ENCODE assay signal across 8 mouse cellular contexts in the genomic region with DNA sequence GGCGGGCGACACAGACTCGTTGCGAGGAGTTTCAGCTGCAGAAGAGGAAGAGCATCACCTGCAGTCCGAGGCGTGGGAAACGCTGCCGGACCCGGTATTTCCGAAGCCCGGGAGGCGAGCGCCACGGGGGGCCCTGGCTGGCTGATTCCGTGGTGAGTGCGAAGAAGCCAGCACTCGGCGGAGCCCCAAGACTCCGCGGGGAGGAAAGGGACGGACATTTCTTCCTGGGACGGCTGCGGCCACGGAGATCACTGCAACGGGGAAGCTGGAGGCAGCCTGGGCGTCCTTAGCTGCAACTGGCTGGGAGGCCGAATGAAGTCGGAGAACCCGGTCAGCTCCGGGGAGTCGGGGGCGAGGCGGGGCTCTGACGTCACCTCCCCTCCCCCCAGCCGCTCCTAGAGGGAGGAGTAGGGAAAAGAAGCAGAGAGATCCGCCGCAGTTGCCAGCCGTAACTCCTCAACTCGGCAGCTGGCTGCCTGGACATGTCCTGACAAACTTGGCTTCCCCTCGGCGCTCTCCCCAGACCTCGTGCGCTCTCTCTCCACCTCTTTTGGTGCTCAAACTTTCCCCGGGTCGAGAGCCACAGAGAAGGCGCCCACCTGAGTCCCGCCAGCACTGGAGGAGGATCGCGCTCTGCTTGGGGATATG. TPM values are rescaled to one million over a fixed set of nuclear protein-coding genes. Genes with fewer than 3 reads are reported as not detected.
A peak's percentile ranks its signal among the peaks of the same experiment; 100 is the strongest.
DNase-seq lines count a peak whose midpoint lies in the region; ATAC-seq and TF ChIP-seq lines count a peak whose summit lies in the region.

TSS of gene Fat1 (plus strand) at position 598 of the 648 bp plus-strand sequence.

- peaks cover 23% of the 10 kb centered on the region for H3K27me3 ChIP-seq in E14TG2a.4 (ENCODE audit: insufficient read depth, low read length)
- H3K27me3 ChIP-seq in forebrain, embryonic 13.5 days, result no peaks in the 10 kb centered on the region
- H3K27me3 ChIP-seq in heart, embryonic 14.5 days (ENCODE audit: control insufficient read depth, insufficient read depth, low read length), result no peaks in the 10 kb centered on the region
- H3K27me3 ChIP-seq in liver, embryonic 13.5 days, result peaks cover 67% of the 10 kb centered on the region
- H3K27me3 ChIP-seq in neural tube, embryonic 15.5 days (replicated peaks), result no peaks in the 10 kb centered on the region

- H3K4me2 ChIP-seq in forebrain, embryonic 13.5 days, result peak within 1 kb of the TSS; percentile 85
- H3K4me2 ChIP-seq in heart, embryonic 14.5 days (ENCODE audit: low read length), result peak within 1 kb of the TSS; percentile 90
- peak within 1 kb of the TSS; percentile 61 for H3K4me2 ChIP-seq in liver, embryonic 13.5 days
- H3K4me2 ChIP-seq in neural tube, embryonic 15.5 days, result peak within 1 kb of the TSS; percentile 95

- peak within 1 kb of the TSS; percentile 70 for H3K9ac ChIP-seq in forebrain, embryonic 13.5 days
- peak within 1 kb of the TSS; percentile 89 for H3K9ac ChIP-seq in heart, embryonic 14.5 days (ENCODE audit: low read length)
- 0 out of 2 replicates have a peak within 1 kb of the TSS, but pooled peaks have one; percentile 6 for H3K9ac ChIP-seq in liver, embryonic 13.5 days
- peak within 1 kb of the TSS; percentile 64 for H3K9ac ChIP-seq in neural tube, embryonic 15.5 days (replicated peaks)

- peaks cover 34% of the 10 kb centered on the region for H3K4me1 ChIP-seq in E14TG2a.4 (replicated peaks; ENCODE audit: low read depth, low read length)
- H3K4me1 ChIP-seq in brown adipose tissue, adult 24 weeks (ENCODE audit: control insufficient read depth, insufficient read depth, insufficient read length, low read length), result no peaks in the 10 kb centered on the region; the same call in 1 of the 2 replicates
- peaks cover 20% of the 10 kb centered on the region for H3K4me1 ChIP-seq in forebrain, embryonic 13.5 days
- H3K4me1 ChIP-seq in heart, embryonic 14.5 days (ENCODE audit: control insufficient read depth in 2 of 2, insufficient read depth in 2 of 2, low read length in 2 of 2), result peaks cover 0 to 15% of the 10 kb centered on the region in 2 experiments; a peak in 2 of 4 replicates
- H3K4me1 ChIP-seq in liver, embryonic 13.5 days (replicated peaks), result no peaks in the 10 kb centered on the region
- peaks cover 12% of the 10 kb centered on the region for H3K4me1 ChIP-seq in neural tube, embryonic 15.5 days

- H3K4me3 ChIP-seq in E14TG2a.4 (replicated peaks; ENCODE audit: low read length), result peak within 1 kb of the TSS; percentile 91
- peak within 1 kb of the TSS; percentile 71 for H3K4me3 ChIP-seq in brown adipose tissue, adult 24 weeks (ENCODE audit: insufficient read depth, low read depth, low read length)
- H3K4me3 ChIP-seq in forebrain, embryonic 13.5 days, result peak within 1 kb of the TSS; percentile 78
- H3K4me3 ChIP-seq in heart, embryonic 14.5 days (ENCODE audit: control insufficient read depth in 1 of 2, insufficient read depth in 1 of 2, low read depth in 1 of 2, low read length in 2 of 2), result peak within 1 kb of the TSS; percentile 73 to 80
- peak within 1 kb of the TSS; percentile 58 for H3K4me3 ChIP-seq in liver, embryonic 13.5 days (replicated peaks)
- H3K4me3 ChIP-seq in neural tube, embryonic 15.5 days (replicated peaks), result peak within 1 kb of the TSS; percentile 81

- peak; percentile 60 for ATAC-seq in forebrain, embryonic 13.5 days
- ATAC-seq in heart, embryonic 14.5 days (ENCODE audit: insufficient number of reproducible peaks, insufficient read depth, low FRiP score, low read depth), result peak; percentile 64
- no peak for ATAC-seq in liver, embryonic 13.5 days (ENCODE audit: low read depth)
- ATAC-seq in neural tube, embryonic 15.5 days (ENCODE audit: low FRiP score), result peak; percentile 72

- peaks cover 15% of the 10 kb centered on the region for H3K9me3 ChIP-seq in E14TG2a.4 (ENCODE audit: low read length)
- no peaks in the 10 kb centered on the region for H3K9me3 ChIP-seq in forebrain, embryonic 13.5 days (replicated peaks)
- no peaks in the 10 kb centered on the region for H3K9me3 ChIP-seq in heart, embryonic 14.5 days (ENCODE audit: control insufficient read depth, low read length)
- no peaks in the 10 kb centered on the region for H3K9me3 ChIP-seq in liver, embryonic 13.5 days (replicated peaks)
- H3K9me3 ChIP-seq in neural tube, embryonic 15.5 days (replicated peaks), result no peaks in the 10 kb centered on the region

- H3K27ac ChIP-seq in brown adipose tissue, adult 24 weeks (replicated peaks; ENCODE audit: low read depth, low read length), result peak within 1 kb of the TSS; percentile 55
- peak within 1 kb of the TSS; percentile 68 for H3K27ac ChIP-seq in forebrain, embryonic 13.5 days
- peak within 1 kb of the TSS; percentile 93 to 94 for H3K27ac ChIP-seq in heart, embryonic 14.5 days (replicated peaks in 1 of 2; ENCODE audit: control insufficient read depth in 1 of 2, insufficient read depth in 1 of 2, low read depth in 2 of 2, low read length in 2 of 2)
- no peak within 1 kb of the TSS for H3K27ac ChIP-seq in liver, embryonic 13.5 days
- peak within 1 kb of the TSS; percentile 88 for H3K27ac ChIP-seq in neural tube, embryonic 15.5 days (replicated peaks)

- TF ChIP-seq CTCF in E14TG2a.4 (conservative IDR thresholded peaks at IDR 0.05; ENCODE audit: low read length), result no peak

- WGBS in forebrain, embryonic 13.5 days, result under 1% methylated on average over 45 of the region's 49 CpGs
- WGBS in heart, embryonic 14.5 days, result under 1% methylated on average over 45 of the region's 49 CpGs
- under 1% methylated on average over 42 of the region's 49 CpGs for WGBS in liver, embryonic 13.5 days (ENCODE audit: insufficient replicate concordance)
- WGBS in neural tube, embryonic 15.5 days, result under 1% methylated on average over 46 of the region's 49 CpGs

- DNase-seq in kidney, postnatal 10 days, result peak; percentile 97
- peak; percentile 5 for DNase-seq in liver, embryonic 13.5 days
- peak; percentile 98 for DNase-seq in urinary bladder, postnatal 14 days (ENCODE audit: low spot score)

- H3K36me3 ChIP-seq in E14TG2a.4 (ENCODE audit: insufficient read depth, low read length), result peaks cover 4% of the 10 kb centered on the region; the same call in 1 of the 2 replicates
- no peaks in the 10 kb centered on the region for H3K36me3 ChIP-seq in forebrain, embryonic 13.5 days (ENCODE audit: poor library complexity, severe bottlenecking)
- H3K36me3 ChIP-seq in heart, embryonic 14.5 days (ENCODE audit: control insufficient read depth, insufficient read depth, low read length), result no peaks in the 10 kb centered on the region
- no peaks in the 10 kb centered on the region for H3K36me3 ChIP-seq in liver, embryonic 13.5 days
- H3K36me3 ChIP-seq in neural tube, embryonic 15.5 days, result no peaks in the 10 kb centered on the region

RNA-seq across cellular contexts. Expression of gene Fat1, which starts in this region (rescaled TPM):
- polyA plus RNA-seq in brown adipose tissue, adult 24 weeks (2012; ENCODE audit: insufficient read depth, insufficient read length, missing spikeins), result 6.1 and 9.8 TPM in 2 replicates
- 10.0 and 14.2 TPM in 2 replicates for polyA plus RNA-seq in forebrain, embryonic 13.5 days (2015; fragmentation: Nextera tagmentation; extraction: Ambion mirVana)
- 22.2 TPM in 2 replicates for polyA plus RNA-seq in heart, embryonic 14.5 days (2014; fragmentation: Nextera tagmentation; extraction: Ambion mirVana)
- 0.84 and 1.2 TPM in 2 replicates for polyA plus RNA-seq in liver, embryonic 13.5 days (2015; fragmentation: Nextera tagmentation; extraction: Ambion mirVana)
- 12.3 and 12.5 TPM in 2 replicates for polyA plus RNA-seq in neural tube, embryonic 15.5 days (2015; fragmentation: Nextera tagmentation; extraction: Ambion mirVana)

Comparison
In these comparisons a context has a peak if more than half of its experiments do, and no peak if none do; other contexts are left out.
1. H3K9ac ChIP-seq: peak in every context shown above with its lines; median percentile 89 in heart, embryonic 14.5 days; 70 in forebrain, embryonic 13.5 days; 64 in neural tube, embryonic 15.5 days; 6 in liver, embryonic 13.5 days.
2. DNase-seq: peak in every context shown above with its lines; median percentile 98 in urinary bladder, postnatal 14 days; 97 in kidney, postnatal 10 days; 5 in liver, embryonic 13.5 days.